ENCODE assay signal across 13 mouse cellular contexts in genomic region chr2:101781357-101781777, GRCm38 (mm10).
DNase-seq lines count a peak whose midpoint lies in the region; ATAC-seq lines count a peak whose summit lies in the region.
"Had no signal": no experiment of that assay in that cellular context is flagged by ENCODE, and none has a peak within 500 bp of the region (broad histone marks: within the 10 kb centered on the region; RNA-seq: fewer than 3 reads in every experiment).

No protein-coding gene starts in this region.

- ATAC-seq in heart, embryonic 11.5 days (replicated peaks; ENCODE audit: insufficient number of reproducible peaks, low FRiP score, low TSS enrichment), result no peak
- ATAC-seq in hindbrain, embryonic 14.5 days (ENCODE audit: low FRiP score), result peak; percentile 84; the same call in 1 of the 2 replicates
- ATAC-seq in neural tube, embryonic 14.5 days (ENCODE audit: low read depth), result peak; percentile 83

- no peak overlapping the region for H3K4me2 ChIP-seq in heart, embryonic 11.5 days
- no peak overlapping the region for H3K4me2 ChIP-seq in hindbrain, embryonic 14.5 days (replicated peaks)
- H3K4me2 ChIP-seq in neural tube, embryonic 14.5 days (ENCODE audit: low read depth, low read length), result no peak overlapping the region

- 79% methylated on average over 4 of the region's 4 CpGs for WGBS in heart, embryonic 11.5 days (ENCODE audit: insufficient replicate concordance)
- WGBS in hindbrain, embryonic 14.5 days, result 53% methylated on average over 4 of the region's 4 CpGs
- 50% methylated on average over 4 of the region's 4 CpGs for WGBS in neural tube, embryonic 14.5 days

- H3K27me3 ChIP-seq in heart, embryonic 11.5 days (ENCODE audit: control insufficient read depth, insufficient read depth, low read length), result no peaks in the 10 kb centered on the region
- H3K27me3 ChIP-seq in hindbrain, embryonic 14.5 days (ENCODE audit: control insufficient read depth, insufficient read depth, low read length), result no peaks in the 10 kb centered on the region
- H3K27me3 ChIP-seq in neural tube, embryonic 14.5 days (ENCODE audit: control insufficient read depth, insufficient read depth, low read length), result no peaks in the 10 kb centered on the region

- H3K27ac ChIP-seq in heart, embryonic 11.5 days (ENCODE audit: low read depth, low read length), result no peak overlapping the region
- H3K27ac ChIP-seq in hindbrain, embryonic 14.5 days, result no peak overlapping the region
- no peak overlapping the region for H3K27ac ChIP-seq in neural tube, embryonic 14.5 days (ENCODE audit: low read depth, low read length)

- no peak overlapping the region for H3K4me3 ChIP-seq in heart, embryonic 11.5 days (ENCODE audit: low read depth, low read length)
- no peak overlapping the region for H3K4me3 ChIP-seq in hindbrain, embryonic 14.5 days (replicated peaks; ENCODE audit: low read length)
- no peak overlapping the region for H3K4me3 ChIP-seq in neural tube, embryonic 14.5 days (ENCODE audit: low read depth, low read length)

- no peak overlapping the region for H3K9ac ChIP-seq in heart, embryonic 11.5 days (ENCODE audit: low read depth, low read length)
- no peak overlapping the region for H3K9ac ChIP-seq in hindbrain, embryonic 14.5 days
- no peak overlapping the region for H3K9ac ChIP-seq in neural tube, embryonic 14.5 days (replicated peaks; ENCODE audit: low read depth, low read length)

- H3K4me1 ChIP-seq in heart, embryonic 11.5 days (ENCODE audit: control insufficient read depth, insufficient read depth, low read length), result no peaks in the 10 kb centered on the region
- H3K4me1 ChIP-seq in hindbrain, embryonic 14.5 days (replicated peaks; ENCODE audit: control insufficient read depth, insufficient read depth, low read length), result no peaks in the 10 kb centered on the region
- no peaks in the 10 kb centered on the region for H3K4me1 ChIP-seq in neural tube, embryonic 14.5 days (ENCODE audit: control insufficient read depth, insufficient read depth, low read length)

- H3K36me3 ChIP-seq in heart, embryonic 11.5 days (ENCODE audit: control insufficient read depth, insufficient read depth, low read length), result no peaks in the 10 kb centered on the region
- H3K36me3 ChIP-seq in hindbrain, embryonic 14.5 days (replicated peaks; ENCODE audit: control insufficient read depth, insufficient read depth), result no peaks in the 10 kb centered on the region
- H3K36me3 ChIP-seq in neural tube, embryonic 14.5 days (ENCODE audit: control insufficient read depth, insufficient read depth, low read length), result no peaks in the 10 kb centered on the region

- no peaks in the 10 kb centered on the region for H3K9me3 ChIP-seq in heart, embryonic 11.5 days (replicated peaks; ENCODE audit: control insufficient read depth, low read length)
- H3K9me3 ChIP-seq in hindbrain, embryonic 14.5 days (ENCODE audit: control insufficient read depth, low read length), result no peaks in the 10 kb centered on the region
- H3K9me3 ChIP-seq in neural tube, embryonic 14.5 days (ENCODE audit: control insufficient read depth, low read length), result no peaks in the 10 kb centered on the region

- peak; percentile 93 for DNase-seq in heart, adult 11 months
- DNase-seq in lung, postnatal 25 days (ENCODE audit: low spot score), result peak; percentile 52
- no peak for DNase-seq in lung, adult 18-20 months
- no peak for DNase-seq in hindbrain, embryonic 14.5 days (ENCODE audit: low spot score)
- no peak for DNase-seq in thymus, postnatal 4 days
- no peak for DNase-seq in left cerebral cortex, postnatal 4 days
- DNase-seq: B cell, adult 2 months; cerebellum, postnatal 36 days; heart, postnatal 36 days; kidney, postnatal 14 days; thymus, postnatal 36 days had no signal

- intact Hi-C loops in left cerebral cortex, postnatal 4 days (cut with DNase I), result no loop called here

Comparison
In these comparisons a context has a peak if more than half of its experiments do, and no peak if none do; other contexts are left out.
1. DNase-seq: peak in heart, adult 11 months (single experiment) and lung, postnatal 25 days (single experiment); none in lung, adult 18-20 months (0 of 2), hindbrain, embryonic 14.5 days (single experiment), thymus, postnatal 4 days (single experiment) and left cerebral cortex, postnatal 4 days (single experiment).